Mouse (Mus musculus) limb, embryonic 14.5 days (tissue): ENCODE results near the gene Hirip3. TPM values are rescaled to one million over a fixed set of nuclear protein-coding genes. Genes with fewer than 3 reads are reported as not detected.

Experiments
- ATAC-seq: fragments of 200-750 bp; cut with Nextera tagmentation; 2 replicates; pipeline ENCODE4 v1.8.0; 2017; ENCODE audit warnings: low read depth, moderate number of reproducible peaks, moderate TSS enrichment; ENCODE audit not compliant: low FRiP score
- DNase-seq: peaks from one replicate; pipeline ENCODE4 v3.0.0-alpha.2; 2015; ENCODE audit warnings: low spot score
- H3K27ac ChIP-seq: fragments of 300-500 bp; sonication (generic); replicated peaks from 2 replicates; pipeline ENCODE4 v1.5.1; 2014; ENCODE audit warnings: low read depth, mild to moderate bottlenecking, low read length, moderate library complexity, mixed read lengths
- H3K27me3 ChIP-seq: fragments of 300-500 bp; sonication (generic); 2 replicates; pipeline ENCODE4 v1.6.1; 2014; ENCODE audit warnings: low read length, mixed read lengths; ENCODE audit not compliant: control insufficient read depth, insufficient read depth
- H3K36me3 ChIP-seq: fragments of 300-500 bp; sonication (generic); 2 replicates; pipeline ENCODE4 v1.6.1; 2014; ENCODE audit warnings: mild to moderate bottlenecking, low read length, moderate library complexity, mixed read lengths; ENCODE audit not compliant: control insufficient read depth, insufficient read depth
- H3K4me1 ChIP-seq: fragments of 300-500 bp; sonication (generic); 2 replicates; pipeline ENCODE4 v1.6.1; 2014; ENCODE audit warnings: antibody characterized with exemption, low read length, mixed read lengths; ENCODE audit not compliant: control insufficient read depth, insufficient read depth
- H3K4me2 ChIP-seq: fragments of 300-500 bp; sonication (generic); replicated peaks from 2 replicates; pipeline ENCODE4 v1.6.1; 2014; ENCODE audit warnings: low read depth, mild to moderate bottlenecking, low read length, moderate library complexity; ENCODE audit not compliant: severe bottlenecking
- H3K4me3 ChIP-seq: fragments of 300-500 bp; sonication (generic); replicated peaks from 2 replicates; pipeline ENCODE4 v1.5.1; 2014; ENCODE audit warnings: low read length
- H3K9ac ChIP-seq: fragments of 300-500 bp; sonication (generic); 2 replicates; pipeline ENCODE4 v1.6.1; 2014; ENCODE audit warnings: mild to moderate bottlenecking, low read depth, low read length, moderate library complexity; ENCODE audit not compliant: severe bottlenecking
- H3K9me3 ChIP-seq: fragments of 300-500 bp; sonication (generic); 2 replicates; pipeline ENCODE4 v1.6.1; 2016; ENCODE audit warnings: low read length; ENCODE audit not compliant: control insufficient read depth
- POLR2A ChIP-seq: fragments of 200-500 bp; IDR thresholded peaks from 2 replicates; pipeline ENCODE4 v1.8.0; 2012; ENCODE audit warnings: inconsistent platforms, mild to moderate bottlenecking, moderate library complexity, borderline replicate concordance; ENCODE audit not compliant: insufficient read depth, insufficient read length; ENCODE audit errors: extremely low read depth
- WGBS: fragments of 180-500 bp; shearing (Covaris S2); extraction: QIAGEN DNeasy Blood & Tissue Kit; methylation state at CpG from one replicate; pipeline ENCODE4 v1.1.7; 2014; 5-methylcytosine and 5-hydroxymethylcytosine counted together
- polyA plus RNA-seq, 2 experiments: library from polyadenylated mRNA; depleted of rRNA in 1 of 2; stranded (reverse) in 1 of 2; unstranded in 1 of 2; fragments of >200 nt; fragmentation: Nextera tagmentation in 1 of 2; extraction: Ambion mirVana in 1 of 2; gene quantifications; 2 replicates each; pipeline versions ENCODE4 v1.2.1 to v1.2.3; 2012 to 2014

Hirip3 gene
- polyA plus RNA-seq, 2 experiments = 16.1 to 120 TPM

DNA sequence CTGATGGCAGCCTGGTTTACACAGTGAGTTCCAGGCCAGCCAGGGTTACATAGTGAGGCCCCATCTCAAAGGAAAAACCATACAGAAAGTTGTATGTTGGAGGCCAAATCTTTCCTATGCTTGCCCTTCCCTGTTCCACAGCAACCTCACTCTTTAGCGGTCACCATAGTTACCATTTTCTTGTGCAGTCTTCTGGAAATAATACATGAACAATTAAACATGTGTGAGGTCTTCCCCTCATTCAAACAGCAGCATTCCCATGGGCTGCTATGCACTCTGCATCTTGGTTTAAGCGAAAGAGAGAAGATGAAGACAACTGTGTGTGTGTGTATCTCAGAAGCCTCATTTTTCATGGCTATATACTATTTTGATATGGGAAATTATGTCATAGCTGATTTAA is 16.3 kb upstream of the Hirip3 start:
- H3K9ac ChIP-seq = no peak overlapping the region
- peaks cover 6% of the 10 kb centered on the region; the same call in 1 of the 2 replicates for H3K4me1 ChIP-seq
- H3K9me3 ChIP-seq = no peaks in the 10 kb centered on the region
- no peak overlapping the region for H3K4me2 ChIP-seq
- H3K36me3 ChIP-seq = no peaks in the 10 kb centered on the region
- H3K27ac ChIP-seq = no peak overlapping the region
- WGBS = 84% methylated on average over 2 of the region's 2 CpGs
- H3K4me3 ChIP-seq = no peak overlapping the region
- TF ChIP-seq POLR2A = no peak
- DNase-seq (no peak), ATAC-seq (no peak)
- peaks cover 32% of the 10 kb centered on the region for H3K27me3 ChIP-seq

DNA sequence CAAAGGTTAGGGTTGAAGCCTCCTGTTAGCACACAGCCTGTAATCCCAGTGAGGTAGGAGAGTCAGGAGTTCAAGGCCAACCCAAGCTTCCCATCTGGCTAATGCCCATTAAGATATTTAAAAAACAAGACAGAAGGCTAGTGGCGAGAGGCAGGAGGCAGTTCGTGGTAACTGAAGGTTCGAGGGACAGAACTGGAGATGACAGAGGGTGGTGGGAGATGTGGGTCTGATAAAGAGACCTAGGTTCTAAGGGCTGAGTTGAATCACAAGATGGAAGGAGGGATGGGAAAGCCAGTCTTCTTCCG is 14.7 kb upstream of the Hirip3 start, which contains the start of gene Doc2a:
TSS of gene Doc2a (plus strand) at position 301 of the 305 bp plus-strand sequence.
- no peak for DNase-seq
- Histone ChIP-seq H3K4me2 (peak within 1 kb of the TSS; percentile 97), H3K4me1 (peaks cover 6% of the 10 kb centered on the region; the same call in 1 of the 2 replicates), H3K9me3 (no peaks in the 10 kb centered on the region), H3K27ac (no peak within 1 kb of the TSS), H3K36me3 (peaks cover 6% of the 10 kb centered on the region), H3K27me3 (peaks cover 32% of the 10 kb centered on the region), H3K9ac (peak within 1 kb of the TSS; percentile 58), H3K4me3 (peak within 1 kb of the TSS; percentile 50)
- WGBS = 34% methylated on average over 4 of the region's 4 CpGs
- no peak for TF ChIP-seq POLR2A
- no peak for ATAC-seq

DNA sequence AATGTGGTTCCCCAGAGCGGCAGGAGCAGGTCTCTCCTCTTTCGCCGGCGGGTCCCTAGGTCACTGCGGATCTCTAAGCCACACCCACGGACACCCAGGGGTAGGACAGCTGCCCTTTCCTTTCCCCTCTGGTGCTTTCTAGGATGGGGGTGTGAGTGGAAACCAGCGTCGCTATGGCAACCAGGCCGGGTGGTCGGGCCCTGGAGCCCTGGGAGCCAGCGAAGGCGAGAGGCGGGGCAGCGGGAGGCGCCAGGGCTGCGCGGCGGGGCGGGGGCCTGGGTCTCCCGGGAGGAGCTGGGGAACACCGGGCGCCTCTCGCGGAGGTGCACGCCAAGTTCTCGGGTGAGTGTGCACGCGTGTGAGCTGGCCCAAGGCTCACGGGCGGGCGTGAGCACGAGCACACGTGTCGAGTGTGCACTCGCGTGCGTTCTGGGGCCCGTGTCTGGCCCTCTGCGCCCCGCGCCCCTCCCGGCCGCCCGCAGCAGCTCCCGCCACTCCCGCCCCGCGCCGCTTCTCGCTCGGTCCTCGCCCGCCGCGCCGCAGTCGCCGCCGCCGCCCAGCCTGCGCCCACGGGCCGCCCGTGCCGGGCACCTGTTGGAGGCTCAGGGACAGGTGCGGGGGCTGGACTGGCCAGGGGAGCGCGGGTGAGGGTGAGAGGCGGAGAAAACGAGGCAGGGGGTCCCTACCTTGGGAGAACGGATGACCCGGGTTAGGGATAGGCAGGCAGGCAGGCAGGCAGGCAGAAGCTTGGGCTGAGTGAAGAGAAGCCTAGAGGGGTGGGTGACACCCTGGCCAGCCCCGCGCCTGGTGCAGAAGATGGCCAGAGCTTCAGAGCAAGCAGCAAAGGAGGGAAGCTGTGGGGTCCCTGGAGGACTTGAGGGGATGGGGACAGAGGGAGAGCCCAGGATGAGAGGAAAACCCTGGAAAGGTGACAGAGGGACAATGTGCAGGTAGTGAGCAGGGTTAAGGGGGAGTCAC is 14.1 kb upstream of the Hirip3 start:
- 0 out of 2 replicates have a peak, but pooled peaks have one; percentile 24 for ATAC-seq
- no peak overlapping the region for H3K27ac ChIP-seq

DNA sequence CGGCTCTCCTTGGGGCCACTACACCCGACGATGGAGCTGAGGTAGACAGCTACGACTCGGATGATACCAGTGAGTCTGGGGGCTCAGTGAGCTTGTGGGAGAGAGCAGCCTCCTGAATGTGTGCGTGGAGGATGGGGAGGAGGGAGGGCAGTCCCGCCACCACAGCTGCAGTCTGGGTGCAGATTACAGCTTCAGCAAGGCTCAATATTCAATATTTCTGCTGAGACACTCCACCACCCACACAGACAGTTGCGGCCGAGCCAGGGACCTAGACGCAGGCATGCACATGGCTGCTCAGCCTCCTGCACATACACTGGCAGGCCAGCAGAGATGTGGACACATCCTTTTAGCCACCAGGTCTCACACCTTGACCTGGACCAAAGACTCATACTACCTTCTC is 13.0 kb upstream of the Hirip3 start:
- H3K9me3 ChIP-seq = no peaks in the 10 kb centered on the region
- DNase-seq (no peak), ATAC-seq (no peak)
- no peak overlapping the region for H3K9ac ChIP-seq
- WGBS = 29% methylated on average over 10 of the region's 10 CpGs
- no peak overlapping the region for H3K27ac ChIP-seq
- peak overlapping the region; percentile 50 for H3K4me3 ChIP-seq
- peaks cover 23% of the 10 kb centered on the region for H3K36me3 ChIP-seq
- peaks cover 32% of the 10 kb centered on the region for H3K27me3 ChIP-seq
- H3K4me2 ChIP-seq = peak overlapping the region; percentile 97; the same call in 1 of the 2 replicates
- TF ChIP-seq POLR2A = no peak
- peaks cover 6% of the 10 kb centered on the region; the same call in 1 of the 2 replicates for H3K4me1 ChIP-seq

More for the DNA sequence above, 14.1 kb upstream of the Hirip3 start:
- 1% methylated on average over 45 of the region's 74 CpGs for WGBS
- peaks cover 12% of the 10 kb centered on the region for H3K36me3 ChIP-seq
- peak overlapping the region; percentile 50 for H3K4me3 ChIP-seq
- H3K27me3 ChIP-seq = peaks cover 32% of the 10 kb centered on the region
- peak overlapping the region; percentile 97 for H3K4me2 ChIP-seq
- no peaks in the 10 kb centered on the region for H3K9me3 ChIP-seq
- DNase-seq = peak; percentile 38
- H3K4me1 ChIP-seq = peaks cover 6% of the 10 kb centered on the region; the same call in 1 of the 2 replicates
- TF ChIP-seq POLR2A = no peak
- H3K9ac ChIP-seq = peak overlapping the region; percentile 58

DNA sequence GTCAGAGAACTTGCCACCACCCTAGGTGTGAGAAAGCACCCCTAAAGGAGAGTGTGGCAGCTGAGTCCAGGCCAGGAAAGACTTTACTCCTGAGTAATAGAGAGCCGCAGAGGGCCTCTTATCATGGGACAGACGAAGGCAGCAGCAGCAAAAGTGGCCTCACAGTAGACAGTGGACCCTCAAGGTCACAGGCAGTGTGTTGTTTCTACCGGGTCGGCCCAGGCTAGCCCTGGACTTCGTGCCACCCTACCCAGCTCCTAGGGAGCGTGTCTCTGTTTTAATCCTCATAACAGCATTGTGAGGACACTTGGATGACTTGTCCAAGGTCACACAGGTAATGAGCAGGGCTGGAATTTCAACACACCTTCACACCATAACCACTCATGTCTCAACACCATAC is 11.6 kb upstream of the Hirip3 start:
- no peak for TF ChIP-seq POLR2A
- H3K9me3 ChIP-seq = no peaks in the 10 kb centered on the region
- peaks cover 37% of the 10 kb centered on the region for H3K36me3 ChIP-seq
- no peak for DNase-seq
- no peak for ATAC-seq
- no peak overlapping the region for H3K27ac ChIP-seq
- H3K4me1 ChIP-seq = peaks cover 6% of the 10 kb centered on the region; the same call in 1 of the 2 replicates
- H3K4me2 ChIP-seq = no peak overlapping the region
- no peak overlapping the region for H3K4me3 ChIP-seq
- no peak overlapping the region for H3K9ac ChIP-seq
- WGBS = 85% methylated on average over 6 of the region's 6 CpGs
- H3K27me3 ChIP-seq = peaks cover 32% of the 10 kb centered on the region
